Mouse (Mus musculus) lung, embryonic 14.5 days (tissue): ENCODE data around the gene Gm45062. TPM values are rescaled to one million over a fixed set of nuclear protein-coding genes. Genes with fewer than 3 reads are reported as not detected.

ENCODE experiments used
- ATAC-seq: fragments of 200-750 bp; cut with Nextera tagmentation; 2 replicates; pipeline ENCODE4 v1.8.0; 2017; ENCODE audit warnings: mild to moderate bottlenecking, moderate TSS enrichment, moderate library complexity; ENCODE audit not compliant: insufficient read depth
- DNase-seq: peaks from one replicate; pipeline ENCODE4 v3.0.0-alpha.2; 2015
- H3K27ac ChIP-seq: fragments of 300-500 bp; sonication (generic); 2 replicates; pipeline ENCODE4 v1.5.1; 2014; ENCODE audit warnings: low read depth, mild to moderate bottlenecking, moderate library complexity
- H3K27me3 ChIP-seq: fragments of 300-500 bp; sonication (generic); 2 replicates; pipeline ENCODE4 v1.6.1; 2014; ENCODE audit warnings: low read length, control low read depth; ENCODE audit not compliant: insufficient read depth
- H3K36me3 ChIP-seq: fragments of 300-500 bp; sonication (generic); 2 replicates; pipeline ENCODE4 v1.6.1; 2014; ENCODE audit warnings: control low read depth; ENCODE audit not compliant: insufficient read depth
- H3K4me1 ChIP-seq: fragments of 300-500 bp; sonication (generic); 2 replicates; pipeline ENCODE4 v1.6.1; 2014; ENCODE audit warnings: antibody characterized with exemption, control low read depth; ENCODE audit not compliant: insufficient read depth
- H3K4me2 ChIP-seq: fragments of 300-500 bp; sonication (generic); 2 replicates; pipeline ENCODE4 v1.6.1; 2014; ENCODE audit warnings: mild to moderate bottlenecking
- H3K4me3 ChIP-seq: fragments of 300-500 bp; sonication (generic); 2 replicates; pipeline ENCODE4 v1.5.1; 2014; ENCODE audit warnings: low read depth, low read length
- H3K9ac ChIP-seq: fragments of 300-500 bp; sonication (generic); 2 replicates; pipeline ENCODE4 v1.6.1; 2014
- H3K9me3 ChIP-seq: fragments of 300-500 bp; sonication (generic); 2 replicates; pipeline ENCODE4 v1.6.1; 2016; ENCODE audit warnings: low read depth, low read length, control low read depth
- CTCF ChIP-seq: IDR thresholded peaks from 2 replicates; pipeline ENCODE4 v1.5.1; 2016; ENCODE audit warnings: antibody characterized with exemption, low read depth
- WGBS: fragments of 180-500 bp; shearing (Covaris S2); extraction: QIAGEN DNeasy Blood & Tissue Kit; methylation state at CpG from one replicate; pipeline ENCODE4 v1.1.7; 2014; 5-methylcytosine and 5-hydroxymethylcytosine counted together
- polyA plus RNA-seq: library from polyadenylated mRNA; unstranded; fragments of >200 nt; fragmentation: Nextera tagmentation; extraction: Ambion mirVana; gene quantifications from 2 replicates; pipeline ENCODE4 v1.2.1, GENCODE M21; 2014

The Gm45062 gene
- polyA plus RNA-seq, 1 experiment from 2014 or later, result 9.8 TPM

GRCm38 (mm10) chr6:8544822-8545221 is 285.6 kb downstream of the Gm45062 start:
- 92% methylated on average over 5 of the region's 5 CpGs for WGBS
- Histone ChIP-seq H3K4me3 (no peak overlapping the region), H3K4me1 (no peaks in the 10 kb centered on the region), H3K27me3 (no peaks in the 10 kb centered on the region), H3K36me3 (0 out of 2 replicates have a peak, but pooled peaks cover 3% of the 10 kb centered on the region), H3K9me3 (no peaks in the 10 kb centered on the region), H3K27ac (no peak overlapping the region), H3K9ac (no peak overlapping the region), H3K4me2 (no peak overlapping the region)
- no peak for DNase-seq
- no peak for TF ChIP-seq CTCF
- ATAC-seq, result no peak

DNA sequence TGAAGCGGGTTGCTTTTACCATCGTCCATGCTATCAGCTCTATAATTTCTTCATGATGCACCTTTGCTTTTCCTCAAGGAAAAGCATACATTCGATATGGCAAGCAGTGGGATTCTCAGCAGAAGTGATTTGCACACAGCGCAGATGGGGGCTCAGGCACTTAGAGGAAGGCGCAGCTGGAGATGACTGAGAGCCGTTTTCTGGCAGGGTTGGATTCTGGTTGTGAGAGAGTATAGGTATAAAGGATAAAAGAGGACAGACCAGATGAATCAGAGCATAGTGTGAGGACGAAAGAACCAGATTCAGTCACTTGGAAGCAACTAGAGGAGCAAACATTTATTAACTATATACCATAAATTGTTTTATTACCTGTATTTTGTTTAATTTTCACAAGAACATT is 286.5 kb downstream of the Gm45062 start:
- WGBS, result 92% methylated on average over 7 of the region's 7 CpGs
- no peak overlapping the region for H3K4me3 ChIP-seq
- ATAC-seq, result no peak

DNA sequence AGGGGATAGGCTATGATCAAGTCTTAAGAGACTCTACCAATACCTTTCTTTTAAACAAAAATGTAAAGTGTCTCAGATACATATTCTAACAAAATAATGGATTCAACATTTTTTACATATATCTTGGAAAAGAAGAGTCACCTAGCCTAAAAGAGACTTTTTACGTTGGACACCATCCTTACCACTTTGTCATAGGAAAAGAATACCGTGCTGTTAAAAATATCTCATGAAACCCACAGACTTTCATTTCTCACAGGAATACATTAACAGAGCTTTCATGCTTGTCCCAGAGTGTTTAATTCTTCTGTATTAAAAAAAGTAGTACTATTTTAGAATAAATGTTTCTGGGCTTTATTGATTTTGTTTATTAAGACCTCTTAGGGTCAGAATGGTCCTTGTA is 291.9 kb downstream of the Gm45062 start:
- H3K27ac ChIP-seq, result no peak overlapping the region
- no peaks in the 10 kb centered on the region for H3K9me3 ChIP-seq
- TF ChIP-seq CTCF, result no peak
- no peaks in the 10 kb centered on the region for H3K27me3 ChIP-seq
- no peak for DNase-seq
- no peak overlapping the region for H3K9ac ChIP-seq
- H3K4me3 ChIP-seq, result no peak overlapping the region
- H3K36me3 ChIP-seq, result no peaks in the 10 kb centered on the region
- ATAC-seq, result no peak
- 83% methylated on average over 2 of the region's 2 CpGs for WGBS
- no peak overlapping the region for H3K4me2 ChIP-seq
- no peaks in the 10 kb centered on the region for H3K4me1 ChIP-seq

More for the DNA sequence above, 286.5 kb downstream of the Gm45062 start:
- Histone ChIP-seq H3K4me2 (no peak overlapping the region), H3K36me3 (0 out of 2 replicates have a peak, but pooled peaks cover 3% of the 10 kb centered on the region), H3K27me3 (no peaks in the 10 kb centered on the region), H3K9ac (no peak overlapping the region), H3K4me1 (no peaks in the 10 kb centered on the region), H3K9me3 (no peaks in the 10 kb centered on the region), H3K27ac (no peak overlapping the region)
- TF ChIP-seq CTCF, result no peak
- DNase-seq, result no peak

GRCm38 (mm10) chr6:8556849-8557571 is 297.8 kb downstream of the Gm45062 start:
- H3K27me3 ChIP-seq, result no peaks in the 10 kb centered on the region
- ATAC-seq (no peak), DNase-seq (no peak)
- H3K27ac ChIP-seq, result no peak overlapping the region
- no peak for TF ChIP-seq CTCF
- 0 out of 2 replicates have a peak, but pooled peaks cover 7% of the 10 kb centered on the region for H3K36me3 ChIP-seq
- H3K9ac ChIP-seq, result no peak overlapping the region
- H3K4me1 ChIP-seq, result no peaks in the 10 kb centered on the region
- no peak overlapping the region for H3K4me2 ChIP-seq
- no peaks in the 10 kb centered on the region for H3K9me3 ChIP-seq
- WGBS, result 91% methylated on average over 5 of the region's 5 CpGs
- H3K4me3 ChIP-seq, result no peak overlapping the region

DNA sequence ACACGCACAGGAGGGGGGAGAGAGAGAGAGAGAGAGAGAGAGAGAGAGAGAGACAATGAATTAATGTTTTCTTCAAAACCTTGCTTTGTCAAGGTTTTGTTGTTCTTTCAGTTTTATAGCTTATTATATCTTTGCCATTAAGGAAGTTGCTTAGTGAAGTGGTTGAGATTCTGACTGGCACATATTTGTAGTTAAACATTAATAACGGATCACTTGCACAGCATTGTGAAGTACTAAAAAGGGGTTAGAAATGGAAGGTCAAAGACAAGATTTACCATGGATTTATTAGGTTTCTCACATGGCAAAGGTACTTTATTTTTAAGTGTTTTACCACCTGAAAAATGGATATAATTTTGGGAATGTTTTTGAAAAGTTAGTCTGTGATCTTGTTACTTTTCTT is 301.4 kb downstream of the Gm45062 start:
- Histone ChIP-seq H3K9me3 (no peaks in the 10 kb centered on the region), H3K4me2 (no peak overlapping the region), H3K9ac (no peak overlapping the region), H3K27ac (no peak overlapping the region), H3K27me3 (no peaks in the 10 kb centered on the region), H3K4me3 (no peak overlapping the region), H3K4me1 (no peaks in the 10 kb centered on the region), H3K36me3 (0 out of 2 replicates have a peak, but pooled peaks cover 11% of the 10 kb centered on the region)
- DNase-seq (no peak), ATAC-seq (no peak)
- no peak for TF ChIP-seq CTCF
- WGBS, result 76% methylated on average over 2 of the region's 2 CpGs

GRCm38 (mm10) chr6:8582377-8582776 is 323.1 kb downstream of the Gm45062 start:
- no peak overlapping the region for H3K9ac ChIP-seq
- no peak for TF ChIP-seq CTCF
- H3K4me2 ChIP-seq, result no peak overlapping the region
- DNase-seq (no peak), ATAC-seq (no peak)
- 0 out of 2 replicates have a peak, but pooled peaks cover 5% of the 10 kb centered on the region for H3K36me3 ChIP-seq
- no peaks in the 10 kb centered on the region for H3K27me3 ChIP-seq
- no peak overlapping the region for H3K4me3 ChIP-seq
- 87% methylated on average over 9 of the region's 9 CpGs for WGBS
- H3K27ac ChIP-seq, result no peak overlapping the region
- no peaks in the 10 kb centered on the region for H3K9me3 ChIP-seq
- no peaks in the 10 kb centered on the region for H3K4me1 ChIP-seq

DNA sequence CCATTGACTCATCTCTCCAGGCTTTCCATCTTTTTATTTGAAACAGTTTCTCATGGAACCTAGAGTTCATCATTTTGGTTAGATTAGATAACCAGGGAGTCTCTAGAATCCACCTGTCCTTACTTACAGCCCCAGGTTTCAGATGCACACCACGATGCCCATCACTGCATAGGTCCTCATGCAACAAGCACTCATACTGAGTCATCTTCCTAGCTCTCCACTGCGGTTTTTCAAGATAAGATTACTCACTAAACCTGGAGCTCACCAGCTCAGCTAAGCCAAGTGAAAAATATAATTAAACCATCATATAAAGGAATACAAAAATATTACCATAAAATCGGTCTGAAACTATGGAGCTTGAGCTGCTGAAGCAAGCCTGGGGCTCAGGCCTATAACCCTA is 324.6 kb downstream of the Gm45062 start:
- ATAC-seq, result no peak
- H3K4me1 ChIP-seq, result no peaks in the 10 kb centered on the region
- no peak for TF ChIP-seq CTCF
- 0 out of 2 replicates have a peak, but pooled peaks cover 5% of the 10 kb centered on the region for H3K36me3 ChIP-seq
- no peak for DNase-seq
- no peak overlapping the region for H3K9ac ChIP-seq
- H3K9me3 ChIP-seq, result no peaks in the 10 kb centered on the region
- 78% methylated on average over 3 of the region's 3 CpGs for WGBS
- H3K4me3 ChIP-seq, result no peak overlapping the region
- H3K27ac ChIP-seq, result no peak overlapping the region
- no peak overlapping the region for H3K4me2 ChIP-seq
- H3K27me3 ChIP-seq, result no peaks in the 10 kb centered on the region
